Mouse (Mus musculus): Measurements from ENCODE around the gene Majin. TPM values are rescaled to one million over a fixed set of nuclear protein-coding genes. Genes with fewer than 3 reads are reported as not detected.

The Majin gene
- polyA plus RNA-seq, 1 experiment: not detected

DNA sequence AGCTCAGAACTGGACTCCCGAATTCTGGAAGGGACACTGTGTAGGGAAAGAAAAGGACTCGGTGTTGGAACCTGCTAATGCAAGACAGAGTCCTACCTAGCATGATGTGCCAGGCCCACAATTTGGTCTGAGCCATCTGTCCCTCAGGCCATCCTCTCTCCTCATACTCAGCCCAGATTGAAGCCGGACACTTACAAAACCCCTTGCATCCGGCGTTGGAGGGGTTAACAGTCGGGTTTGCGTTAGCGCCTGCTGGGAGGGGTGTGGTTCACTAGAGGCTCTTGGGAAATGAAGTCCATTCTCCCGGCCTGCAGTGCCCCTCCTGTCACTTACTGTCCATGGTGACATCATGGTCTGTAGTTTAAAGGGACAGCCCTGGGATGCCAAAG, 51.9 kb downstream of the Majin start:
- Histone ChIP-seq H3K79me3 (ENCODE audit: low read depth) (no peaks in the 10 kb centered on the region), H3ac (ENCODE audit: control insufficient read depth, insufficient read length, low read depth) (peak overlapping the region; percentile 71), H3K4me3 (ENCODE audit: insufficient read depth, poor library complexity, severe bottlenecking) (peak overlapping the region; percentile 66), H3K79me2 (ENCODE audit: control insufficient read depth, insufficient read depth) (peaks cover 6% of the 10 kb centered on the region), H3K27me3 (ENCODE audit: control insufficient read depth, insufficient read depth, insufficient read length) (no peaks in the 10 kb centered on the region), H3K36me3 (ENCODE audit: control insufficient read depth, insufficient read depth) (peaks cover 4% of the 10 kb centered on the region)
- TF ChIP-seq USF1 (IDR thresholded peaks at IDR 0.05; ENCODE audit: low read depth) (peak; percentile 7), CTCF (IDR thresholded peaks at IDR 0.05; ENCODE audit: control insufficient read depth, insufficient read depth, insufficient read length) (no peak)

DNA sequence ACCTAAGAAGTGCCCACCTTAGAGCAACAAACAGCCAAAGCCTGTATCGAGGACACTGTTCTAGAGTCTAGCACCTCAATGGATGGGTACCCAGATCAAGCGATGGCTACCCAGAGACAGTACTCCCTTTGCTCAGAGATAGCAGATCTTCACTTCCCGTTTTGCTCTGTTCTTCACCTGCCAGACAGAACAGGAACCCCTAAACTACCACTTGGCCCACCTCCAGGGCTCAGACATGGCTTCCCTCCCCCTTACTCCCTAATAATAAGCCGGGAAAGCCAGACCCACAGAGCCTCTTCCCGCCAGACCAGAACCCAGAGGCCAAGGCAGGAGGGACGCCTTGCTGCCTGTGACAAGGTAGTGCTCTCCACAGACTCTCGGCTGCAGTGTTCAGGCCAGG, 52.7 kb downstream of the Majin start:
- Histone ChIP-seq H3ac (ENCODE audit: control insufficient read depth, insufficient read length, low read depth) (no peak overlapping the region), H3K4me3 (ENCODE audit: insufficient read depth, poor library complexity, severe bottlenecking) (no peak overlapping the region), H3K27me3 (ENCODE audit: control insufficient read depth, insufficient read depth, insufficient read length) (no peaks in the 10 kb centered on the region), H3K79me3 (ENCODE audit: low read depth) (peaks cover 1% of the 10 kb centered on the region), H3K36me3 (ENCODE audit: control insufficient read depth, insufficient read depth) (peaks cover 4% of the 10 kb centered on the region), H3K79me2 (ENCODE audit: control insufficient read depth, insufficient read depth) (peaks cover 9% of the 10 kb centered on the region)
- TF ChIP-seq CTCF (IDR thresholded peaks at IDR 0.05; ENCODE audit: control insufficient read depth, insufficient read depth, insufficient read length) (no peak), MYOD1 (IDR thresholded peaks at IDR 0.05; ENCODE audit: control insufficient read depth, insufficient read length, low read depth) (no peak), MAX (IDR thresholded peaks at IDR 0.05) (no peak), FOSL1 (IDR thresholded peaks at IDR 0.05; ENCODE audit: insufficient read depth, low read length, poor library complexity, severe bottlenecking) (no peak), MYOG (IDR thresholded peaks at IDR 0.05; ENCODE audit: control insufficient read depth, extremely low read depth, insufficient read length) (no peak), CEBPB (IDR thresholded peaks at IDR 0.05; ENCODE audit: low read depth) (no peak)

DNA sequence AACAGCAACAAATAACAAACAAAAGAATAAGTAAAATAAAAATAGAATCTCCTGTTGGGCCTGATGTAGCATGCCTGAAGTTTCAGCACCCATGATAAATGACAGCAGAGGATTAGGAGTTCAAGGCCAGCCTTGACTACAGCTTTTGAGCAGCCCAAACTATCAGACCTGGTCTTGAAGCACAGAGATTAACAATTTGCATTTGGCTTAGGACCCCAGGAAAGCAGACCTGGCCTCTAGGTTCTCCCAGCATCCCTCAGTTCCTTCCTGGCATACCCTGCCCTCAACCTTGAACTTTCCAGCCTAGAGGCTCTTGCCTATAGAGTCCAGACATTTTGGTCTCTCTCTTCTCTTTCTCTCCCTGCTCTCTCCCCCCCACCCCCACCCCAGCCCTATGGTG, 54.6 kb downstream of the Majin start:
- TF ChIP-seq CEBPB (IDR thresholded peaks at IDR 0.05; ENCODE audit: low read depth): no peak
- TF ChIP-seq MYOG (IDR thresholded peaks at IDR 0.05; ENCODE audit: control insufficient read depth, extremely low read depth, insufficient read length): no peak
- TF ChIP-seq MAX (IDR thresholded peaks at IDR 0.05): no peak
- no peak for TF ChIP-seq CTCF (IDR thresholded peaks at IDR 0.05; ENCODE audit: control insufficient read depth, insufficient read depth, insufficient read length)
- no peak for TF ChIP-seq USF1 (IDR thresholded peaks at IDR 0.05; ENCODE audit: low read depth)
- no peak for TF ChIP-seq FOSL1 (IDR thresholded peaks at IDR 0.05; ENCODE audit: insufficient read depth, low read length, poor library complexity, severe bottlenecking)
- no peak for TF ChIP-seq MYOD1 (IDR thresholded peaks at IDR 0.05; ENCODE audit: control insufficient read depth, insufficient read length, low read depth)
- H3K27me3 ChIP-seq (ENCODE audit: control insufficient read depth, insufficient read depth, insufficient read length): no peaks in the 10 kb centered on the region
- no peaks in the 10 kb centered on the region for H3K36me3 ChIP-seq (ENCODE audit: control insufficient read depth, insufficient read depth)
- no peak overlapping the region for H3K4me3 ChIP-seq (ENCODE audit: insufficient read depth, poor library complexity, severe bottlenecking)
- peaks cover 21% of the 10 kb centered on the region for H3K79me2 ChIP-seq (ENCODE audit: control insufficient read depth, insufficient read depth)
- peaks cover 3% of the 10 kb centered on the region for H3K79me3 ChIP-seq (ENCODE audit: low read depth)
- no peak overlapping the region for H3ac ChIP-seq (ENCODE audit: control insufficient read depth, insufficient read length, low read depth)

DNA sequence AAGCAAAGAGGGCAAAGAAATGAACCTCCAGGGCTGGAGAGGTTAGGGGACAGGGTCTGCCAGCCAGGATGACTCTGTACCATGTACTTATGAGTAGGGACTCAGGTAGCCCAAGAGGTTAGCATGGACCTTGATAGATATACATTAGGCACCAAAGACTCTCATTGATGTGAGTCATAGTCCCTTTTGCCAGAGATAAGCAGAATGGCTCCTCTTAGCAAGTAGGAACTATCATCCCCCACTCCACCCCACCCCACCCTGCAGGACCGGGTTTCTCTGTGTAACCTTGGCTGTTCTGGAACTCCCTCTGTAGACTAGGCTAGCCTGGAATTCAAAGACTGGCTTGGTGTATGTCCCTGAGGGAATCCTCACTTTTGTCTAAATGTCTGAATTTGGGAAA, 55.9 kb downstream of the Majin start:
- Histone ChIP-seq H3K27me3 (ENCODE audit: control insufficient read depth, insufficient read depth, insufficient read length) (no peaks in the 10 kb centered on the region), H3K36me3 (ENCODE audit: control insufficient read depth, insufficient read depth) (no peaks in the 10 kb centered on the region), H3K79me3 (ENCODE audit: low read depth) (peaks cover 3% of the 10 kb centered on the region), H3K79me2 (ENCODE audit: control insufficient read depth, insufficient read depth) (peaks cover 19% of the 10 kb centered on the region), H3K4me3 (ENCODE audit: insufficient read depth, poor library complexity, severe bottlenecking) (no peak overlapping the region), H3ac (ENCODE audit: control insufficient read depth, insufficient read length, low read depth) (no peak overlapping the region)
- TF ChIP-seq USF1 (IDR thresholded peaks at IDR 0.05; ENCODE audit: low read depth) (no peak), MYOG (IDR thresholded peaks at IDR 0.05; ENCODE audit: control insufficient read depth, extremely low read depth, insufficient read length) (no peak), FOSL1 (IDR thresholded peaks at IDR 0.05; ENCODE audit: insufficient read depth, low read length, poor library complexity, severe bottlenecking) (no peak), MAX (IDR thresholded peaks at IDR 0.05) (no peak), CEBPB (IDR thresholded peaks at IDR 0.05; ENCODE audit: low read depth) (no peak), CTCF (IDR thresholded peaks at IDR 0.05; ENCODE audit: control insufficient read depth, insufficient read depth, insufficient read length) (no peak), MYOD1 (IDR thresholded peaks at IDR 0.05; ENCODE audit: control insufficient read depth, insufficient read length, low read depth) (no peak)

DNA sequence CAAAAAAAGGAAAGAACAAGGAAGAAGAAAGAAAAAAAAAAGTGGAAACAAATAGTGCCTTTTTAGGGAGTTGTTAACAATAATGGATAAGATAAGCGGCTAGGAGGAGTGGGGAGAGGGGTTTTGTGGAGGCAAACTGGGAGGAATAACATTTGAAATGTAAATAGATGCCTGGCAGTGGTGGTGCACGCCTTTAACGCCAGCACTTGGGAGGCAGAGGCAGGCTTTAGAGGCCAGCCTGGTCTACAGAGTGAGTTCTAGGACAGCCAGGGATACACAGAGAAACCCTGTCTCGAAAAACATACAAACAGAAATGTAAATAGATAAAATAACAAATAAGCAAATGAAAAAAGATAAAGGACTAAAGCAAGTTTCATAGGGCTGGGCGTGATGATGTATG, 56.5 kb downstream of the Majin start:
- H3K4me3 ChIP-seq (ENCODE audit: insufficient read depth, poor library complexity, severe bottlenecking): no peak overlapping the region
- TF ChIP-seq MAX (IDR thresholded peaks at IDR 0.05) (no peak), FOSL1 (IDR thresholded peaks at IDR 0.05; ENCODE audit: insufficient read depth, low read length, poor library complexity, severe bottlenecking) (no peak), MYOD1 (IDR thresholded peaks at IDR 0.05; ENCODE audit: control insufficient read depth, insufficient read length, low read depth) (no peak), USF1 (IDR thresholded peaks at IDR 0.05; ENCODE audit: low read depth) (no peak), MYOG (IDR thresholded peaks at IDR 0.05; ENCODE audit: control insufficient read depth, extremely low read depth, insufficient read length) (no peak), CEBPB (IDR thresholded peaks at IDR 0.05; ENCODE audit: low read depth) (no peak), CTCF (IDR thresholded peaks at IDR 0.05; ENCODE audit: control insufficient read depth, insufficient read depth, insufficient read length) (no peak)
- no peak overlapping the region for H3ac ChIP-seq (ENCODE audit: control insufficient read depth, insufficient read length, low read depth)

More for the DNA sequence above, 56.5 kb downstream of the Majin start:
- Histone ChIP-seq H3K36me3 (ENCODE audit: control insufficient read depth, insufficient read depth) (peaks cover under 1% of the 10 kb centered on the region), H3K27me3 (ENCODE audit: control insufficient read depth, insufficient read depth, insufficient read length) (no peaks in the 10 kb centered on the region), H3K79me2 (ENCODE audit: control insufficient read depth, insufficient read depth) (peaks cover 16% of the 10 kb centered on the region), H3K79me3 (ENCODE audit: low read depth) (peaks cover 3% of the 10 kb centered on the region)

Data from C2C12 (cell line).